Mouse (Mus musculus): ENCODE results near the gene Vps26c.

DNA sequence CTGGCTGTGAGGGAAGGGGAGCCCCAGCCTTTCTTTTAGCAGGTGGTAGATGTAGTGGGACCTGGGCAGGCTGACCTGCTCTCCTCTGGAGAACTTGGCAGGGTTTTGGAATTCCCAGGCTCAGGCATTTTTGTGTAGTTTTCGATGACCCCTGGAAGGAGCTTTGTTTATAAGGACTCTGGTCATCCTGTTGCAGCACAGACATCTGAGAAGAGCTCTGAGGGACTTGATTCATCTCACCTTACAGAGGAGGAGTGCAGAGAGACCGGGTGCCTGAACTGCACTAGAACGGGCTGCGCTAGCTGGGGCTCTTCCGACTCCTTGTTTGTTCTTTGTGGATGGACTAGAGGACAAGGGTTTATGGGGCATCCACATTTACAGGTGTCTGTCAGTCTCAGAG lies 49.1 kb upstream of the Vps26c start:
- TF ChIP-seq CTCF (conservative IDR thresholded peaks at IDR 0.05; ENCODE audit: low read length) = no peak
- TF ChIP-seq NANOG (IDR thresholded peaks at IDR 0.05; ENCODE audit: borderline replicate concordance, low read length) = no peak

Measured in E14TG2a.4 (cell line).